Mouse (Mus musculus): ENCODE results near the gene Ubl4b.
A peak's percentile ranks its signal among the peaks of the same experiment; 100 is the strongest.

The Ubl4b gene

DNA sequence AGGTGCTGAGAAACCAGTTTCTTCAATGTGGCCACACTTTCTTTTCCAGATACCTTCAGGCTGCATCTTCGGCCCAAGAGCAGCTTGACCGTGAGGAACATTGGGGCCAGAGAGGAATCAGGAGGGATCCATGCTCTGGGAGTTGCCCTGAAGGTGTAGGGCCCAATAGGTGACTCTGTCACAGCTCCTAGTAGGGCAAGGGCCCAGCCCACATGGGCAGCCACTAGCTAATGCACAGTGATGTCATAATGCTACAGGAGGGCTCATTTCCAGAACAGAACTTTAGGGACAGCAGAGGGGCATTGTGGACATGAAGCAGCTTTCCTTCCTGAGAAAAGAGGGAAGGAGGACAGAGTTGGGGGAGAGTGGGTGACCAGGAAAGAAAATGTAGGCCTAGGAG is at the start of gene Ubl4b:
Ubl4b (minus strand) TSS at position 232 of the 400 bp plus-strand sequence.
- no peak for DNase-seq (ENCODE audit: low spot score)

DNA sequence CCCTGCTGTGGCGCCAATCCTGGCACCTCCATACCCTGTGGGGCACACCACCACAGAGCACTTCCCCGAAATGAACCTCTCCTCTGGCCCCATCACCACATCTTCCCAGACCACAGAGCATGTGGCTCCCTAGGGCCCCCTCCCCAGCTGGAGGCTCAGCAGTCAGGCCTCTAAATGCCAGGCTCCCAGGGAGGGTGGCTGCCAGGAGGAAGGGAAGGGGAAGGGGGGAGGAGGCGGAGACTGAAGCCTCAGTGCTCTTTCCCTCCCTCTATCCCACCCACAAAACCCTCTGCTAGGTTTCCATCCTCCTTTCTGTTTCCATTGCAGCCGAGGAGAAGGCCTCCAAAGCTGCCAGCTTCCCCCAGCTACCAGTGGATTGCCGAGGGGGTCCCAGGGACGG is 45.3 kb upstream of the Ubl4b start:
- DNase-seq (ENCODE audit: low spot score), result no peak

DNA sequence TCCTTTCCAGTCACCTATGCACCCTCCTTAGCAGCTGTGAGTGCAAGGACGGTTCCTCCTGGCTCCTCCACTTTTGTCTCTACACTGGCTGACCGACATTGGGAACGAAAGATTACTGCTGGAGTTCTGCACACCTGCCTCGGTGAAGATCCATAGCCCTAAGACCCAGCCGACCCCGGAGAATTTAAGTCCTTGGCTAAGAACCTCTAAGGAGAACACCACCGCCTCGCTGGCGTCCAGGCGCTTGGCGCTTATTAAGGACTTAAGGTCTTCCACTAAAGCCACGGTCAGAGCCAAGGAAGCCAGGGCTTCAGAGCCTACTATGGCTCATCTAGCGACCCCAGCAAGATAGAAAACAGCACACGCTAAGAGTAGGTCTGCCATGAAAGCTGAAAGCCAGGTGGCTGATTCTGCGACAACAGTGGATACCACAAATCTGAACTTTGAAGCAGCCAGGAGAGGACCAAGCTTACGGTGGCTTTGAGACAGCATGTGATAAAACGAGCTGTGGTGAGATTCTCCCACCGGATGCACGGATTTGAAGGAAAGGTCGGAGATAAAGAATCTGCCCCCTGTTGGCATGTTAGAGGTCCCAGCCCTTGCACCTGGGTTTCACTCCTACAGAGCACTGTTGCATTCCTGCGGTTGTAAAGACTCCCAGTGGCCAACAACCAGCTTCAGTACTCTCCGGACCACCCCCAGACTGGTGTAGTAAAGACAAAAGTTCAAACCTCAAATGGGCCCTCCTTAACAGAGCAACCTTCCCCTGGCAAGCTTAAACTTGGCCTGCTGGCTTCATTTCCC is 42.9 kb upstream of the Ubl4b start:
- DNase-seq (ENCODE audit: low spot score), result no peak

DNA sequence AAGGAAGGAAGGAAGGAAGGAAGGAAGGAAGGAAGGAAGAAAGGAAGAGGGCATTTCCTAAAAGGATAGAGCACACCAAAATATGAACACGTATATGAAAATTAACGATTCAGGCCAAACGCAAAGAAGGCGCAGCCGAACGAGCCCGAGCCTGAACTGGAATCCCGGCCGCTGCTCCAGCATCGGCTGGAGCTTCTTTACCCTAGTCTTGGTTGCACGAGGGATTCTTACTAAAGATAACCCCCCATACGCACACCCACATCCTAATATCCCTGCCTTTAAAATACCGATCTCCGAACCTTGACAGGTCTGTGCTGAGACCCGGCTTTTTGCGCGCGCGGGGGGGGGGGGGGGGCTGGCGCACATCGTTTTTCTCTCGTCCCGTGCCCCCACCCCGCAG is 42.3 kb upstream of the Ubl4b start:
- no peak for DNase-seq (ENCODE audit: low spot score)

DNA sequence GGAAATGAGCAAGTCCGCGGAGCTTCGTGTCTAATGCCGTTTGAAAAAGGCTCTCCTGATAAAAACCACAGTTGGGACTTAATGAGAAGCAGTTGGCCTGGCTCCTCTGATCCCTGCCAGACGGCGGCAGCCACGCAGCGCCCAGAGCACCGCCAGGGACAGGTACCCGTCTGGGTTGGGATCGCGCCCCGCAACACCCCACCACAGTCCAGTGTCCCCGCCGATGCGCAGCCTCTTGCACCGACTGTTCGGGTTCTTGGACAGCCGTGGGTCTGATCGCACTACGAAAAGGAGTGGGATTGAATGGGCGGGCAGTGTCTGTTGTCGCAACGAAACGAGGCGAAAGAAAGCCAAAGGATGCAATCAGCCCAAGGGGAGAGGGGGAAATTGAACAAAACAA is 41.7 kb upstream of the Ubl4b start:
- no peak for DNase-seq (ENCODE audit: low spot score)

DNA sequence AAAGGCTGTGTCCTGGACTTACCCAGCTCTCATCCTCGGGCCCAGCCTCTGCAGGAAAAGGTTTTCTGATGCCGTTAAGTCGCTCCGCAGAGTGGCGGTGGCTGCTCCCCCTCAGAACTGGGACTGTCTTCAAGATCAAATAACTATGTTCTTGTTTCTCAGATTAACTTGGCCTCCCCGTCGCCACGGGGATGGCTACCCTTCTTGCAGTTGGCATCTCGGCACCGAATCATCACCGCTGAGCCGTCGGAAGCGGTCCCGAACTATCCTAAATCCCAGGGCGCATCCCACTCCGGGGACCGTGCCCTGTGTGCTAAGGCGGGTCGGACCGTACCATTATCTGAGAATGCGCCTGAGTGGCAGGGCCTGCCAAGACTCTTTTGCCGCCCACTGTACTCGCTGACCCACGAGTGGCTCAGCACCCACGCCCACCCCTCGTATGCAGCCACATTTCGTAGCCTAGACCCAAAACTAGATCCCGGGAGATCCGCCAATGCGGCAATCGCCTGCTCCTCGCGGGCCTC is 41.1 kb upstream of the Ubl4b start:
- no peak for DNase-seq (ENCODE audit: low spot score)

DNA sequence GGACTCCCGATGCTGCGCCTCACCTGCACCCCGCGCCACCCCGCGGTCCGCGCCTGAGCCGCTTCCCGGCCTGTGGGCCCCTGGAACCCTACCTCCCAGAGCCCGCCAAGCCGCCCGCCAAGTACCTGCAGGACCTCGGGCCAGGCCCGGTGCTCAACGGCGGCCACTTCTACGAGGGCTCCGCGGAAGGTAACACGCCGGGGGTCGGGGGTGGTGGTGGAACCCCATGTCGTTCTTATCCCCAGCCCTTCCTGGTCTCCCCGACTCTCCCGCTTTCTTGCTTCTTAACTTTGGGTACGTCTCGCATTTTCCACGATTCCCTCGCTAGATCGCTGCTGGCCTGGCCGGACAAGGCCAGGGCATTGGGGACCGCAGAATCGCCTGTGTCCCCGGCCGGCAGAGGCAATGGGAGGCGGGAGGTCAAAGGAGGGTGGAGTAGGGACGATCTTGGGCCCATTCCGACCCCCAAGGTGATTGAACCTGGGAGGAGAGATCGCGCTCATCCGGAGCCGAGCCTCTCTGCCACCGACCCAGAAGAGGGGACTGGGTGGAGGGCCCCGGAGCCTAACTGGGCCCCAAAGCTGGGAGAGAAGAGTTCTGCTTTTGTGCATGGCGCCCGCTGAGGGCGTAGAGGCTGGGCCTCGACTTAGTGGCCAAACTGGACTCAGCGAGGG is 40.5 kb upstream of the Ubl4b start:
- DNase-seq (ENCODE audit: low spot score), result no peak

DNA sequence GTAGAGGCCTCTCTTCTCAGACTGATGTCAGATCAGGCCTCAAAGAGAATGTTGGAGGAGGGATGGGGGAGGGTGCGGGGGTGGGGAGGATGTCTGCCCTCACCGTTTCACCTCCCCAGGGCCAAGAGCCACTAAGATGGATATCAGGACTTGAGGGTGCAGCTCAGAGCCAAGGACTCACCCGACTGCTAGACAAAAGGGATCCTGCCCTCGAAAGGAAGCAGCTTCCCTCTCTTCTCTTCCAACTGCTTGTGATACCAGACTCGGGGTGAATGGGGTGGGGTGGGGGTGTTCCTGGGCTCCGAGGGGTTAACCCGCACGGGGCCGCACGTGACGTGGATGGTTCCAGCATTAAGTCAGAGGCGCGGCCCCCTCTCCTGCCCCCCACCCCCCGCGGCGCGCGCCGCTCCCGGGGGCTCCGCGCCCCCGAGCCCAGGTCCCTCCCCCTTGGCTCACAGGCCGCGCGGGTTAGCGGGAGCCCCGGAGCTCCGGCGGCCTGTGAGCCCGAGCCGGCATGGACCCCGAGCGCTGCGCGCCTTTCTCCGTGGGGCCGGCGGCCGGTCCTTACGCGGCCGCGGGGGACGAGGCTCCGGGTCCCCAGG is 39.9 kb upstream of the Ubl4b start, which contains the start of gene Alx3:
Alx3 (plus strand) TSS at position 370 of the 602 bp plus-strand sequence.
- no peak for DNase-seq (ENCODE audit: low spot score)

DNA sequence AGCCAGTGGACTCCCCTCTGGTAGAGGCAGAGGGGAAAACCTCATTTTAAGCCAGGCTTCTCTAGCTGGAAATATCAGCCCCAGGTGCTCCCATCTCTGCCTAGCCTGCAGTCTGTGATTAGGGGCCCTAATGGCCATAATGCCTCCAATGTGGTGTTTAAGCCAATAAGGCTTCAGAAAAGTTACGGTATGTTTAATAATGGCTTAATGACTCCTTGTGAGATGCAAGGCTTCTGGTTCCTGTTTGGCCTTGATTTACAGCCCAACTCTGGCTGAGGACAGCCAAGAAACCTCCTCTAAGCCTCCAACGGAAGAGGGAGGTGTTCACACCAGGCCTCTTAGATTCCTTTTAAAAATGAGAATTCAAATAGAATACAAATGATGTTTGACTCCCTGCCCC is 38.8 kb upstream of the Ubl4b start:
- DNase-seq (ENCODE audit: low spot score), result no peak

DNA sequence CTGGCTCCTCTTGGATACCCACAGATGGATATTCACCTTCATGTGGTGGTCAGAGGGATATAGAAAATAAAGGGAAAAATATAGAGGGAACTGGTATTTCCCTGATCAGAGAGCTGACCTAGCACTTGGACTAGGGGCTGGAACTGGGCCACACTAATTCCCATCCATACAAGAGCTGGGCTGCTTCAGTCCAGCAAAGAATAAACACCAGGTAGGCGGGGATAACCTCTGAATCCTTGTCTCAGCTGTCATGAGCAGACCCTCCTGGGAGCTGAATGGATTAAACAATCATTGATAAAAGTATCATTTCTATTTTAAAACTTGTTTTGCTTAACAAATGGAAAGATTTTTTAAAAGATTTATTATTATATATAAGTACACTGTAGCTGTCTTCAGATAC is 36.7 kb upstream of the Ubl4b start:
- no peak for DNase-seq (ENCODE audit: low spot score)

DNA sequence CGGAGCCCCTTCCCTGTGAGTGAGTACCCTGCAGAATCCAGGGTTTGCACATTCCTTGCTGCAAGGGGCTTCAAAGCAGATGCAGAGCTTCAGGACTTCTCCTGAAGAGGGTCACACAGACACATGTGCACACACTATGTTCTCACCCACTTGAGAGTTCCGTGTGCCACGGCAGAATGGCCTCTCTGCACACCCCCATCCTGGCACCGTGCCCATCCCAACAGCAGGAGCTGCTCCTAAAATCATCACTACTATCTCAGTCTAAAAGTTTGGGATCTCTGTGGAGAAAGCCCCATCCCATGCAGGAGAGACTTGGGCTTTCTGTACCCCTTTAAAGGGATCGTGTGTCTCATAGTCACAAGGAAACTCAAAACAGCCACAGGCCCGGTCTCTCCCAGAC is 31.6 kb upstream of the Ubl4b start:
- no peak for DNase-seq (ENCODE audit: low spot score)

DNA sequence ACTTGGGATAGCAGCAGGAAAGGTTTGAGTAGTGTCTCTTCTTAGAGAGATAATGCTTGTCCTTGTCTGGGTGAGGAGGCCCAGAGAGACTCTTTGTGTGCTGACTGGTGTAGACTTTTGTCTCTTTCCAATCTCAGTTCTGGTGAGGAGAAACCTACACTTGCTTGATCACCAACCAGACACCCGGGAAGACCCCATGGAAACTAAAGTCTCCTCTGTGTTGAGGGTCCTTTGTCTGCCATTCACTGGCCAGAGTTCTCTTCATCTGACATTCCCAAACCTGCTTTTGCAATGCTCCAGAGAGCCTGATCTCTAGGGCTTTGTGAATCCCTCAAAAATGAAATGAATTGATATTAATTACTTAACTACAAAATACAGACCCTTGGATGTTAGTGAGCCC is 29.0 kb upstream of the Ubl4b start:
- DNase-seq (ENCODE audit: low spot score), result no peak

DNA sequence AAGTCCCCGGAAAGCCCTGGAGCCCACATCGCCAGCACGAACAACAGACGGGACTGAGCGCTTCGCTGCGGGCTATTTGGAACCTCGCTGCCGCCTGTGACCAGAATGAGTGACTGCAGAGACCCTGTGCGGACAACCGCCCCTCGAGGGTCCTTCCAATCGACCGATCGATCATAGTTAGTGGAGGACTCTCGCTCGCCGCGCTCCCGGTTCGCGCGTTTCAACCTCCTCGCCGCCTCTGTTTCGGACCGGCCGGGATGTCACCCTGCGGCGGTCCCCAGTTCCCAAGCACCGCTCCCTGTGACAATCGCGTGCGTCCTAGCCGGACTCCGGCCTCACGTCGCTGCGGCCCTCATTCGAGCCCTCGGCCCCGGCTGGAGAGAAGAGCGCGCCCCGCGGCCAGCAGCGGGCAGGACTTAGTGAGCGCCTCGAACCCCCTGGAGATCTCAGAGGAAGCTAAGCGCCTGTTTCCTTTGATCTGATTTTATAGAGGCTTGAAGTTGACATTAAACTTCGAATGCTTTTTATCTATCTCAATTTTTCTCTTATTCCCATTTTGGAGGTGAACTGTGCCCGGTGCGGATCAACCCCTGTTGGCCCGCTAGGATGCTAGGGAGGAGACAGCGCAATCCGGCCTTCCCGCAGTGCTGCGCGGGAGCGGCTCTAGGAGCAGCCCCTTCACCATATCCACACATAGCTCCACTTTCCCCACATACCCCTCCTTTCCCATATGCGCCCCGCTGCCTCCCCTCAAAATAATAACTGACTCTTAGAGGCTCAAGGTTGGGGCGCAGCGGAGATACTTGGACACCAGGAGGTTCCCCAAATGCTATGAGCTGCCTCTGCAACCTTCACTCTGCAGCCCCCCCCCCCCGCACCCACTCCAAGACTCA is 28.2 kb upstream of the Ubl4b start:
- no peak for DNase-seq (ENCODE audit: low spot score)

DNA sequence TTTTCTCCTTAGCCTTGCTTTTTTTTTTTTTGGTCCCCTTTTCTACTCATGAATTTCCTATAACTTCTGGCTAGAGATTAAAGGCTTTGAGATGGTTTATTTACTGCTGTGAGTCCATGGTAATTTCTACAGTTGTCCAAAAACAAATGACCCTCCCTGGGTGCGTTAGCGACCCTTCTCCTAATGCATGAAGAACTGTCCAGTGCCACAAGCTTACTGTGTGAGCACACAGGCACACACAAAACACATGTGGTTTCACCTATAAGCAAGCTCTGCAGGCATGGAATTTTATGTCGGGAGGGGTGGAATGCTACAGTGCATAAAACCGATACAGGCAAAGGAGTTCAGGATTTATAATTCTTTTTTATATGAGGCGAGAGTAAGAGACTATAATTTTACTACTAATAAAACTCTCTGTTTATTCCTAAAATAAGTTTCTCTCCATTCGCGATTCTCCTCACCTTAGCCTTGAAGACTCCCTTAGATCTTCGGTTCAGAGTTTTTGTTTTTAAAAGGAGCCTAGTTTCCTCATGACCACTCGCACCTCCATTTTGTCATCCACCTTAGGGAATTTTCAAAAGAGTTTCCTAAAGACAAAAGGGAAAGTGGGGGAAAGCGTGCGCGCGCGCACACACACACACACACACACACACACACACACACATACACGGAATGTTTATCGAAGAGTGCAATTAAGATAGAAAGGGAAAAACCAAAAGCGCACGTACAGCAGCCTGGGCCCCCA is 27.4 kb upstream of the Ubl4b start:
- DNase-seq (ENCODE audit: low spot score), result no peak

DNA sequence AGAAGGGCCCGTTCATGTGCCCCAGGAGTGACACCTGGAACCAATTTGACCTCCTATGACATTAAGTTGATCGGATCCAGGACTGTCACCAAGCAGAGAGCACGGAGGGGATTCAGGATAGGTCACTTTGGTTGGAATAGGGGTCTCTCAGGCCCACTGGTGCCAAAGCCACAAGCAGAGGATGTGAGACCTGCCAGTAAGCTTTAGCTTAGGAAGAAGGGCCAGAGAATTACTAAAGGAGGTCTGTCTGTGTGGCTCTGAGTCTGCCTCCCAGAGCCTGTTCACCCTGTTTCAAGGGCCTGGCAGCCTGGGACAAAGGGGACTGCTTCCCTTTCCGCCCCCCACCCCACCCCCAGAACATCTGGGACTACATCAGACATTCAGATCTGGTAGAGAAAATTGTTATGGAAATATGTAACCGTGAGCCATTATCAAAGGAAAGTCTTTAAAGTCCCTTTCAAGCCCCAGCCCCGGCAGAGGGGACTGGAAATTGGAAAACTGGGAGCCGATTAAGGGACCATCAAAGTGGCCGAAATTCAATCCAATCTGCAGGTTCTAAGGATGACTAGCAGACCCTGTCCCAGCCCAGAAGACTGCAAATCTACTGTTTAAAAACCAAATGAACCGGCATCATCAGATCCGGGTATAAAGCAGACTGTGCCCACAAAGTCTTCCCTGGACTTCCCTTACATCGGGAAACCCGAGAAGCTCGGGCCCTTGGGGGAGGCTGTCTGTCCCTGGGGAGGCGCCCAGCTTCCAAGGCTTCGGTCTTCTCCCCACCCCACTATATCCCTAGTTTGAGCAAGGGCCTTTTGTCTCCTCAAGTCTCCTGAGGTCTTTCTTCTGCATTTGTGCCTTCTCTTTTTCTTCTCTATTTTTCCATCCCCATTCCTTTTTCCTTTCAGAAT is 26.5 kb upstream of the Ubl4b start:
- DNase-seq (ENCODE audit: low spot score), result no peak

DNA sequence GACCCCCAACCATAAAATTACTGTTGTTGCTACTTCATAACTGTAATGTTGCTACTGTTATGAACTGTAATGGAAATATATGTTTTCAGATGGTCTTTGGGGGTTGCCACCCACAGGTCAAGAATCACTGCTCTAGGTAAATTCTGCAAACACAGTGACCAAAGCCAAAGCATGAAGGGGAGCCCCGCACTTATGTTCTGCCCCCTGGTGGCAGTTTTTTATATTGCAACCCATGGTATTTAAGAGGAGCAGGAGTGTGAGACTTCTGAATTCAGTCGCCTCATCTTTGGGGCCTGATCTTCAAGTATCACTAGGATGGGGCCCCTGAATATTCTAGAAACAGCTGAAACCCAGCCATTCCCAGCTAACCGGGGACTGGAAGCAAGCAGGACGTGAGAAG is 24.6 kb upstream of the Ubl4b start:
- peak; percentile 73 for DNase-seq (ENCODE audit: low spot score)

DNA sequence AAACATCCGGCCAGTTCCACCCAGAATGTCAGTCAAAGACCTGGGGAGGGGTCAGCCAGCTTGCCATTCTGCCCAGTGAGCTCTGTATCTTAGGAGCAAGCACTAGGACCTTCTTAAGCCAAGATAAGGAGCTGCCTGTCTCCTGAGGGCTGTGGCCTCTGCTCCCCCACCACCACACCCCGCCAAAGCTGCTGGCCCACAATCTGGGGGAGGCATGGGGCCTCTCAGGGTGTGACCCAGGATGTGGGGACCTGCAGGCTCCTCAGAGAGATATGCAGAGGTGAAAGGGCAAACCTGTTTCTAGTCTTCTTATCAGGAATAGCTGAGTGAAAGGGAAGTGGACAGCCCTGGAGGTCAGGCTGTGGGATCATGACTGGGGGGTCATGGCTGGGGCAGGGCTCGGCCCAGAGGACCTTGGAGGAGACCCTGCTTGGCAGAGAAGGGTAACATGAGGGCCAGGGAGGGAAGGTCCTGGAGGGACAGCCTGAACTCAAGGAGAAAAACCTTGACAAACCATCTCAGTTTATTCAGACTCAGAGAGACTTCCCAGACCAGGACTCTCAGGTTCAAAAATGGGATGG is 23.0 kb upstream of the Ubl4b start:
- DNase-seq (ENCODE audit: low spot score), result no peak

DNA sequence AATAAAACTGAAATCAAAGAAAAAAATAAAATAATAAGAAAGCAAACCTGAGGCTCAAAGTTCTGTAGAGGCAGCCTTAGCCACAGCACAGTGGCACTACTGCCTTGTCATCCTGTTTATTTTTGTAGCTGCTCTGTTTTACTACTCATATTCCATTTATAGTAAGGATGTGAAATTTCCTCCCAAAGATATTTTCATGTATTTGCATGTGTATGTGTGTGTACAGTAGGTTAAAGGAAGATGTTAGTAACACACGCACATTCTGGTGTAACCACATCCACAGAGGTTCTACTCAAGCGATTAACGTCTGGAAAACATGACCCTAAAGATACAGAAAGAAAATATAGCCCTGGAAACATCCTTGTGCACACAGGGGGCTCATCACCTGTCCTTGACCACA is 21.9 kb upstream of the Ubl4b start:
- DNase-seq (ENCODE audit: low spot score), result no peak

DNA sequence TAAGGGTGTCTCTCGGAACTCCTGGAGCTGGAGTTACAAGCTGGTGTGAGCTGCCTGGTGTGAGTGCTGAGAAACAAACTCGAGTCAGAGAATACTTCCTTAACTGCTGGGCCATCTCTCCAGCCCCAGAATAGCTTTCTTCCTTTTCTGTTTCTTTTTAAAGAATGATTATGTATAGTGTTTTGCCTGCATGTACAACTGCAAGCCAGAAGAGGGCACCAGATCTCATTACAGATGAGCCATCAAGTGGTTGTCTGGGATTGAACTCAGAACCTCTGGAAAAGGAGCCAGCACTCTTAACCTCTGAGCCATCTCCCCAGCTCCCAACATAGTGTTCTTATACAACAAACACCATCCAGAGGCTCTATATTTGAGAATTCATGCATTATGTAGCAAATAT is 16.3 kb upstream of the Ubl4b start:
- DNase-seq (ENCODE audit: low spot score), result no peak

DNA sequence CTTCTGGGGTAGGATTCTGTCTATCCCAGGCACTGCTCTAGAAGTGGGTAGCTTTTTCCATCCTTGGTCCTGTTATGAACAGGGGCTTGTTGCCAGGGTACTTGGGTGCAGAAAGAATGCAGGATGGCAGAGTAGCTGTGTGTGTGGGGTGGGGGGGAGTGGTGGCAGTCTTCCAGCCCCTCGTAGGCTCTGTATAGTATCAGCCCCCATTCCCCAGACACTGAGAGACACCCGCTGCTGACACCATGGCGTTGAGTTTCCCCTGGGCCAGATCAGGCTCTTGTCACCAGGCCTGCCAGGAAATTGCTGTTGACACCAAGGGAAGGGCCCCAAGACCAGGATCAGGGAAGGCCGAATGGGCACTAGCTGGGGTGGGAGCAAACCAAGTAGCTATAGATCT is 13.8 kb upstream of the Ubl4b start:
- DNase-seq (ENCODE audit: low spot score), result peak; percentile 67
